Mouse (Mus musculus) CH12.LX (cell line): ENCODE measurements around the gene Mxra8. TPM values are rescaled to one million over a fixed set of nuclear protein-coding genes. Genes with fewer than 3 reads are reported as not detected.

Source experiments
- DNase-seq: peaks from one replicate; pipeline ENCODE4 v3.0.0-alpha.2; 2013; ENCODE audit errors: extremely low read depth
- H3K27ac ChIP-seq: 2 replicates; pipeline ENCODE4 v1.5.1; 2012; ENCODE audit warnings: low read depth, mild to moderate bottlenecking, control low read depth, moderate library complexity; ENCODE audit not compliant: insufficient read depth
- H3K27me3 ChIP-seq: replicated peaks from 2 replicates; pipeline ENCODE3; 2012; ENCODE audit warnings: inconsistent platforms
- H3K36me3 ChIP-seq, 2 experiments: replicated peaks in 1 of 2; 2 replicates each; pipeline versions ENCODE3 to v1.6.1; 2012; ENCODE audit warnings: inconsistent platforms in 1 of 2, low read length in 1 of 2, mild to moderate bottlenecking in 1 of 2, mixed read lengths in 1 of 2, moderate library complexity in 1 of 2; ENCODE audit not compliant: control insufficient read depth in 1 of 2, insufficient read depth in 1 of 2
- H3K4me1 ChIP-seq, 2 experiments: 2 replicates each; pipeline ENCODE4 v1.6.1; 2012; ENCODE audit warnings: inconsistent platforms in 1 of 2, moderate library complexity in 1 of 2; ENCODE audit not compliant: insufficient read depth in 2 of 2, control insufficient read depth in 1 of 2
- H3K4me2 ChIP-seq: 2 replicates; pipeline ENCODE4 v1.6.1; 2012; ENCODE audit warnings: low read depth, mild to moderate bottlenecking, control low read depth; ENCODE audit not compliant: poor library complexity, insufficient read depth, severe bottlenecking
- H3K4me3 ChIP-seq, 3 experiments: fragments of 150-350 bp in 1 of 3; sonication (generic) in 1 of 3; replicated peaks in 1 of 3; 2 replicates each; pipeline versions ENCODE3 to v1.5.1; 2011 to 2012; ENCODE audit warnings: low read depth in 2 of 3, low read length in 2 of 3, mild to moderate bottlenecking in 2 of 3, moderate library complexity in 2 of 3, control low read depth in 1 of 3, improper control_type of control experiment in 1 of 3, inconsistent platforms in 1 of 3, mixed read lengths in 1 of 3; ENCODE audit not compliant: poor library complexity in 1 of 3
- H3K79me2 ChIP-seq: replicated peaks from 2 replicates; pipeline ENCODE4 v1.6.1; 2012; ENCODE audit warnings: mild to moderate bottlenecking, moderate library complexity; ENCODE audit not compliant: control insufficient read depth, poor library complexity, insufficient read depth, severe bottlenecking; ENCODE audit errors: extremely low read depth
- H3K9ac ChIP-seq: 2 replicates; pipeline ENCODE4 v1.6.1; 2012; ENCODE audit warnings: low read depth, mild to moderate bottlenecking, control low read depth, moderate library complexity; ENCODE audit not compliant: insufficient read depth
- H3K9me3 ChIP-seq: replicated peaks from 2 replicates; pipeline ENCODE3; 2012; ENCODE audit warnings: low read length, inconsistent platforms, mixed read lengths
- CHD2 ChIP-seq: IDR thresholded peaks from 2 replicates; pipeline ENCODE4 v1.6.1; 2011; ENCODE audit warnings: low read length, improper control_type of control experiment
- CTCF ChIP-seq, 2 experiments: IDR thresholded peaks in 1 of 2; conservative IDR thresholded peaks in 1 of 2; 2 replicates each; pipeline ENCODE4 v1.5.1; 2011 to 2012; ENCODE audit warnings: low read depth in 2 of 2, low read length in 2 of 2, improper control_type of control experiment in 1 of 2, inconsistent platforms in 1 of 2, mild to moderate bottlenecking in 1 of 2, moderate library complexity in 1 of 2
- E2F4 ChIP-seq: IDR thresholded peaks from 2 replicates; pipeline ENCODE4 v1.6.1; 2011; ENCODE audit warnings: low read depth, low read length, improper control_type of control experiment; ENCODE audit not compliant: insufficient replicate concordance
- ELF1 ChIP-seq: IDR thresholded peaks from 2 replicates; pipeline ENCODE4 v1.6.1; 2014; ENCODE audit warnings: low read depth, mild to moderate bottlenecking, inconsistent platforms, low read length, improper control_type of control experiment
- EP300 ChIP-seq: IDR thresholded peaks from 2 replicates; pipeline ENCODE4 v1.6.1; 2011; ENCODE audit warnings: low read length, improper control_type of control experiment
- GABPA ChIP-seq: IDR thresholded peaks from 2 replicates; pipeline ENCODE4 v1.6.1; 2012; ENCODE audit warnings: low read depth, low read length, improper control_type of control experiment, inconsistent platforms; ENCODE audit not compliant: insufficient replicate concordance
- IRF4 ChIP-seq: IDR thresholded peaks from 2 replicates; pipeline ENCODE4 v1.6.1; 2014; ENCODE audit warnings: low read depth, mild to moderate bottlenecking, inconsistent platforms, low read length, improper control_type of control experiment
- MEF2A ChIP-seq: IDR thresholded peaks from 2 replicates; pipeline ENCODE4 v1.6.1; 2014; ENCODE audit warnings: low read depth, mild to moderate bottlenecking, inconsistent platforms, low read length, improper control_type of control experiment, borderline replicate concordance
- MYC ChIP-seq: IDR thresholded peaks from 2 replicates; pipeline ENCODE4 v1.6.1; 2011; ENCODE audit warnings: low read depth, mild to moderate bottlenecking, improper control_type of control experiment, low read length
- PAX5 ChIP-seq: IDR thresholded peaks from 2 replicates; pipeline ENCODE4 v1.6.1; 2012; ENCODE audit warnings: low read length, inconsistent platforms, mixed read lengths
- SMC3 ChIP-seq: IDR thresholded peaks from 2 replicates; pipeline ENCODE4 v1.6.1; 2011; ENCODE audit warnings: low read depth, low read length, improper control_type of control experiment
- TCF12 ChIP-seq: IDR thresholded peaks from 2 replicates; pipeline ENCODE4 v1.6.1; 2014; ENCODE audit warnings: low read depth, mild to moderate bottlenecking, inconsistent platforms, low read length, improper control_type of control experiment
- UBTF ChIP-seq: IDR thresholded peaks from 2 replicates; pipeline ENCODE4 v1.6.1; 2012; ENCODE audit warnings: low read depth, mild to moderate bottlenecking, inconsistent platforms, low read length, improper control_type of control experiment, moderate library complexity
- USF1 ChIP-seq: IDR thresholded peaks from 2 replicates; pipeline ENCODE4 v1.6.1; 2014; ENCODE audit warnings: low read depth, mild to moderate bottlenecking, inconsistent platforms, low read length, improper control_type of control experiment
- USF2 ChIP-seq: conservative IDR thresholded peaks from 2 replicates; pipeline ENCODE4 v1.6.1; 2011; ENCODE audit warnings: low read depth, low read length, improper control_type of control experiment
- ZMIZ1 ChIP-seq: IDR thresholded peaks from 2 replicates; pipeline ENCODE4 v1.6.1; 2012; ENCODE audit warnings: low read depth, mild to moderate bottlenecking, inconsistent platforms, low read length, improper control_type of control experiment
- ZNF384 ChIP-seq: IDR thresholded peaks from 2 replicates; pipeline ENCODE4 v1.6.1; 2012; ENCODE audit warnings: low read depth, low read length, improper control_type of control experiment, inconsistent platforms
- dilution Hi-C: fragments of 300-500 bp; cut with MboI; formaldehyde crosslinking; loops from 2 replicates; pipeline ENCODE4 v1.14.3; 2020; ENCODE audit warnings: low sequenced_read_pairs; ENCODE audit not compliant: extremely low pct_unique_long_range_greater_than_20kb, extremely low pct_ligation_motif_present
- in situ Hi-C: fragments of 300-500 bp; cut with MboI; formaldehyde crosslinking; loops from 3 replicates; pipeline ENCODE4 v1.14.3; 2019; ENCODE audit warnings: low sequenced_read_pairs, low pct_ligation_motif_present, low pct_unique_long_range_greater_than_20kb, mixed read lengths
- polyA plus RNA-seq: library from polyadenylated mRNA; unstranded; fragments of >175 nt; gene quantifications from 2 replicates; pipeline ENCODE4 v1.2.1, GENCODE M21; 2012; ENCODE audit warnings: low read depth; ENCODE audit not compliant: insufficient read length
- total RNA-seq, 2 experiments: library from RNA; depleted of rRNA; stranded (reverse); fragments of 300-350 nt in 1 of 2; fragments of >200 nt in 1 of 2; gene quantifications; 2 replicates each; pipeline ENCODE4 v1.2.3; 2012 to 2014

Gene Mxra8
- total and polyA plus RNA-seq, 3 experiments: 8.8 to 24.0 (median 12.4) TPM

DNA sequence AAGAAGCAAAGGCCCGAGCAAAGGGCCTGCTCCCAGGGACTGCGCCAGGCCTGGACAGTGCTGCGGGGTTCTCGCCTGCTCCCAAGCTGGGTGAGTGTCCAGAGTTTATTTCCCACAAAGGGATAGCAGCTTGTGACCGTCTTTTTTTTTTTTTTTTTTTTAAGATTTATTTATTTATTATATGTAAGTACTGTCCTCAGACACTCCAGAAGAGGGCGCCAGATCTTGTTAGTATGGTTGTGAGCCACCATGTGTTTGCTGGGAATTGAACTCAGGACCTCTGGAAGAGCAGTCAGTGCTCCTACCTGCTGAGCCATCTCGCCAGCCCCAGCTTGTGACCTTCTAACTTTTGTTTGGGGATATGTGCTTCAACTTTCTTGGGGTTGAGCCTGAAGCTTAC is 18.5 kb upstream of the Mxra8 start:
- peak; percentile 81 for TF ChIP-seq ZNF384
- no peak for TF ChIP-seq USF2
- 0 out of 2 replicates have a peak, but pooled peaks have one; percentile 21 for TF ChIP-seq MYC
- peak in 1 of 2 experiments; percentile 32; a peak in 2 of 4 replicates for TF ChIP-seq CTCF (conservative IDR thresholded peaks at IDR 0.05 in 1 of 2, IDR thresholded peaks at IDR 0.05 in 1 of 2; ENCODE audit: low read depth in 2 of 2, low read length in 2 of 2)
- no peak for TF ChIP-seq IRF4
- TF ChIP-seq, all 38 proteins: peak for 3
- Histone ChIP-seq H3K4me3 (no peak overlapping the region), H3K4me1 (no peaks in the 10 kb centered on the region), H3K27me3 (no peaks in the 10 kb centered on the region), H3K9ac (no peak overlapping the region), H3K27ac (no peak overlapping the region), H3K36me3 (peaks cover 80 to 97% of the 10 kb centered on the region in 2 experiments), H3K9me3 (no peaks in the 10 kb centered on the region), H3K79me2 (peaks cover 34% of the 10 kb centered on the region), H3K4me2 (no peak overlapping the region)
- in situ Hi-C loops: no loop called here
- DNase-seq: no peak
- dilution Hi-C loops: no loop called here

DNA sequence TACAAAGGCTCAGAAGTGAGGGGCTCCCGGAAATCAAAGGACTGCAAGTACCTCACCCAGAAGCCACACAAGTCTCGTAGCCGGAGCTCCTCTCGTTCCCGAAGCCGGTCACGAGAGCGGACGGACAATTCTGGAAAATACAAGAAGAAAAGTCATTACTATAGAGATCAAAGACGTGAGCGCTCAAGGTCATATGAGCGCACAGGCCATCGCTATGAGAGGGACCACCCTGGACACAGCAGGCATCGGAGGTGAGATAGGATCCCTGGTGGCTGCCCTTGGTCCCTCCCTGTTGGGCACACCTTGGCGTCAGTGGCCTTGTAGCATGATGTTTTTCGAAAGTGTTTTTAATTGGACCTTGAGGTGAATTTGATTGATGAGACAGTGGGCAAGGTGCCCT is 16.0 kb upstream of the Mxra8 start:
- Histone ChIP-seq H3K9me3 (no peaks in the 10 kb centered on the region), H3K36me3 (peaks cover 63 to 95% of the 10 kb centered on the region in 2 experiments), H3K4me1 (no peaks in the 10 kb centered on the region), H3K4me3 (no peak overlapping the region), H3K4me2 (no peak overlapping the region), H3K27me3 (no peaks in the 10 kb centered on the region), H3K9ac (no peak overlapping the region), H3K27ac (no peak overlapping the region), H3K79me2 (peaks cover 14% of the 10 kb centered on the region)
- TF ChIP-seq CHD2 (no peak), TCF12 (no peak), MEF2A (no peak), USF2 (no peak), USF1 (no peak), ZNF384 (no peak), PAX5 (no peak), IRF4 (no peak), GABPA (no peak), EP300 (no peak), ELF1 (no peak), ZMIZ1 (no peak), SMC3 (no peak), UBTF (no peak), MYC (no peak), E2F4 (no peak)
- dilution Hi-C loops (no loop called here), in situ Hi-C loops (no loop called here)
- DNase-seq: no peak
